Mouse (Mus musculus) adipose tissue, adult 10 weeks (tissue): ENCODE data around the gene Scgb1b18. TPM values are rescaled to one million over a fixed set of nuclear protein-coding genes. Genes with fewer than 3 reads are reported as not detected.

Experiments used
- polyA plus RNA-seq: library from polyadenylated mRNA; stranded (reverse); fragments of 350-450 nt; fragmentation: Illumina TruSeq; extraction: RNeasy Lipid Tissue Mini Kit (QIAGEN cat#74804); gene quantifications from one replicate; pipeline ENCODE4 v1.2.3, GENCODE M21; 2014; ENCODE audit warnings: low read depth, low replicate concordance

Scgb1b18 gene
- not detected for polyA plus RNA-seq

GRCm38 (mm10) chr7:33185268-33185667, at the start of gene Scgb1b18:
TSS of gene Scgb1b18 (plus strand) at chr7:33185568.

GRCm38 (mm10) chr7:33173764-33174163, 11.6 kb upstream of the Scgb1b18 start, which contains the start of gene Scgb2b18:
TSS of gene Scgb2b18 (minus strand) at chr7:33173864.

Other genes with a start within 250 kb of the Scgb1b18 start
- gene Scgb2b17, start 129.0 kb upstream of the Scgb1b18 start, polyA plus RNA-seq: not detected
- gene Scgb1b17, start 122.1 kb upstream of the Scgb1b18 start, polyA plus RNA-seq: not detected
- gene Scgb2b18, start 11.7 kb upstream of the Scgb1b18 start, polyA plus RNA-seq: not detected
- gene Scgb2b19, start 94.8 kb downstream of the Scgb1b18 start, polyA plus RNA-seq: not detected
- not detected for gene Scgb1b19, start 101.7 kb downstream of the Scgb1b18 start, polyA plus RNA-seq
- not detected for gene Scgb2b20, start 180.8 kb downstream of the Scgb1b18 start, polyA plus RNA-seq
- gene Scgb1b20, start 187.7 kb downstream of the Scgb1b18 start, polyA plus RNA-seq: not detected